Mouse (Mus musculus): ENCODE results near the gene Rnf19b. TPM values are rescaled to one million over a fixed set of nuclear protein-coding genes. Genes with fewer than 3 reads are reported as not detected.

Gene Rnf19b
- total and polyA plus RNA-seq, 3 experiments, result 75.3 to 104 (median 98.3) TPM

DNA sequence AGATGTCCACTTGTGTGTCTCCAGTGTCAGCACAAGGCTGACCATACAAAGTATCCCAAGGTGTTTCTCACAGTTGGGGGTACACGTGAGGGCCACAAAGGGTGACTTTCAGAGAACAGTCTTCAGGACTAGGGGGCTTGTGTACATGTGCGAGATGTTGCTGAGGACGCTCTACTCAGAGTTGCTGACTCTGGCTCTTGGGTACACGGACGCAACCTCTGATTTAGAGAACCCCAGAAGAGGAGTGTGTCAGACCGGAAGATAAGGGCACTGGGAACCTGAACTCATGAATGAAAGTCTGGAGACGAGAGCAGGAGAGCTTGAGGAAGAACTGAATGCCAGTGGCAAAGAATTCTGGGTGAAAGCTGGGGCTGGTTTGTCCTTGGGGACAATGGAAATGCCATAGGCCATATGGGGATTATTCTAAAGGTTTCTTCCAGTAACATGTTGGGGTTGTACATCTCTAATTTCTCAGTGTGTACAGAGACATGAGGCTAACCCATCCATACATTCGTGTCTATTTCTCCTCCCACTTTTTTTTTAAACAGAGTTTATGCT, 26.6 kb upstream of the Rnf19b start:
- DNase-seq (ENCODE audit: extremely low read depth), result peak; percentile 17
- TF ChIP-seq MXI1 (IDR thresholded peaks at IDR 0.05; ENCODE audit: low read depth, low read length) (no peak), POLR2A (IDR thresholded peaks at IDR 0.05; ENCODE audit: low read depth, low read length) (no peak), MAFK (IDR thresholded peaks at IDR 0.05; ENCODE audit: insufficient replicate concordance, low read length) (0 out of 2 replicates have a peak, but pooled peaks have one; percentile 12), CHD1 (IDR thresholded peaks at IDR 0.05; ENCODE audit: low read depth, low read length) (peak; percentile 48; the same call in 1 of the 2 replicates)
- in situ Hi-C loops (cut with MboI; ENCODE audit: low pct_ligation_motif_present, low pct_unique_long_range_greater_than_20kb, low sequenced_read_pairs) (loop anchor here (10.0 kb wide), 1 partner anchor 57 kb away; no protein-coding TSS in a partner anchor), dilution Hi-C loops (cut with MboI; ENCODE audit: extremely low pct_ligation_motif_present, extremely low pct_unique_long_range_greater_than_20kb, low sequenced_read_pairs) (no loop called here)
- Histone ChIP-seq H3K27ac (ENCODE audit: insufficient read depth, low read depth) (peak overlapping the region; percentile 99; the same call in 1 of the 2 replicates), H3K27me3 (replicated peaks) (no peaks in the 10 kb centered on the region), H3K9ac (ENCODE audit: insufficient read depth, low read depth) (peak overlapping the region; percentile 59; the same call in 1 of the 2 replicates), H3K9me3 (replicated peaks; ENCODE audit: low read length) (no peaks in the 10 kb centered on the region), H3K79me2 (replicated peaks; ENCODE audit: control insufficient read depth, extremely low read depth, insufficient read depth, poor library complexity, severe bottlenecking) (no peaks in the 10 kb centered on the region), H3K36me3 (replicated peaks in 1 of 2; ENCODE audit: control insufficient read depth in 1 of 2, insufficient read depth in 1 of 2, low read length in 1 of 2) (no peaks in the 10 kb centered on the region), H3K4me2 (ENCODE audit: insufficient read depth, low read depth, poor library complexity, severe bottlenecking) (peak overlapping the region; percentile 89; the same call in 1 of the 2 replicates), H3K4me1 (ENCODE audit: control insufficient read depth in 1 of 2, insufficient read depth in 2 of 2) (peaks cover 19 to 49% of the 10 kb centered on the region in 2 experiments), H3K4me3 (replicated peaks in 1 of 3; ENCODE audit: low read depth in 2 of 3, low read length in 2 of 3, poor library complexity in 1 of 3) (no peak overlapping the region)

DNA sequence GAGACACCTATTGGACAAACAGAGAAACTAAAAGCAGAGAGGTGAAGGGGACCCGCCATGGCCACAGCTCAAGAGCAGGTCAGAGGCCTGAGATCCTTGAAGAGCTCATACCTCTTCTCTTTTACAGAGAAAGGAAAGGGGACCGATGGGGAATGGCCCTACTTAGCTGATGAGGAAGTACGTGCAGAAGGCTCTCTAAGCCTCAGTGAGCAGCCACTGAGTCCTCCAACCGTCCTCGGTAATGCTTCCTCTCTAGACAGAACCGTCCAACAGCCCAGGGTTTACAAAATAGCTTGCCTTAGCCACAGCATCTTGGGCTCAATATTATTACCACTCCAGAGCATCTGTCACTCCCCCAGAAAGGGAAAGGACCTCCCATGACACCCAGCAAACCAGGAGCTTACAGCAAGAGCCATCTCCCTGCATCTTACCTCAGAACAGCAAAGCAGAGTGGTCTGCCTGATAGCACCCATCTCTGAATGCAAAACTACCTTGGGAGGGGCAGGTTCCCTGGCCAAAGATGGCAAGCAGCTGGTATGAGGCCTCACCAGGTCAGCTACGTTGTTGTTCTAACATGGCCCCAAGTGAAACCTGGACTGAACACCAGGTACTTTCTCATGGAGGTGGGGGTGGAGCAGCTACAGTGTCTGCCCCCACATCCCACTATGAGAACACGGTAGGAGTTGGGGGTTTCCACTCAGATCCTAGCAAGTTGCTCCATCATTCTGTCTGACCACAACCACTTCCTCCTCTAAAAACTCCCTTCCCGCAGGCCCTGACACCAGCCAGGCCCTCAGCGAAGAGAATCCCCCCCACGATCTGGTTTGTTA, 25.7 kb upstream of the Rnf19b start:
- Histone ChIP-seq H3K4me3 (replicated peaks in 1 of 3; ENCODE audit: low read depth in 2 of 3, low read length in 2 of 3, poor library complexity in 1 of 3) (peak overlapping the region; percentile 0 to 43 (median 30)), H3K27ac (ENCODE audit: insufficient read depth, low read depth) (peak overlapping the region; percentile 99), H3K4me2 (ENCODE audit: insufficient read depth, low read depth, poor library complexity, severe bottlenecking) (peak overlapping the region; percentile 89), H3K36me3 (replicated peaks in 1 of 2; ENCODE audit: control insufficient read depth in 1 of 2, insufficient read depth in 1 of 2, low read length in 1 of 2) (no peaks in the 10 kb centered on the region), H3K4me1 (ENCODE audit: control insufficient read depth in 1 of 2, insufficient read depth in 2 of 2) (peaks cover 19 to 52% of the 10 kb centered on the region in 2 experiments), H3K9me3 (replicated peaks; ENCODE audit: low read length) (no peaks in the 10 kb centered on the region), H3K27me3 (replicated peaks) (no peaks in the 10 kb centered on the region), H3K9ac (ENCODE audit: insufficient read depth, low read depth) (peak overlapping the region; percentile 59), H3K79me2 (replicated peaks; ENCODE audit: control insufficient read depth, extremely low read depth, insufficient read depth, poor library complexity, severe bottlenecking) (no peaks in the 10 kb centered on the region)
- in situ Hi-C loops (cut with MboI; ENCODE audit: low pct_ligation_motif_present, low pct_unique_long_range_greater_than_20kb, low sequenced_read_pairs), result loop anchor here (10.0 kb wide), 1 partner anchor 58 kb away; no protein-coding TSS in a partner anchor
- DNase-seq (ENCODE audit: extremely low read depth), result peak; percentile 92
- dilution Hi-C loops (cut with MboI; ENCODE audit: extremely low pct_ligation_motif_present, extremely low pct_unique_long_range_greater_than_20kb, low sequenced_read_pairs), result no loop called here
- TF ChIP-seq EP300 (IDR thresholded peaks at IDR 0.05; ENCODE audit: low read length) (peak; percentile 86), ETS1 (conservative IDR thresholded peaks at IDR 0.05; ENCODE audit: low read depth, low read length) (peak; percentile 89), KAT2A (IDR thresholded peaks at IDR 0.05; ENCODE audit: insufficient replicate concordance, low read length) (no peak), JUND (conservative IDR thresholded peaks at IDR 0.05; ENCODE audit: low read depth, low read length) (no peak; the same call in 1 of the 2 replicates), RCOR1 (conservative IDR thresholded peaks at IDR 0.05; ENCODE audit: low read depth, low read length) (peak; percentile 78; the same call in 1 of the 2 replicates), USF2 (conservative IDR thresholded peaks at IDR 0.05; ENCODE audit: low read depth, low read length) (no peak), SIN3A (IDR thresholded peaks at IDR 0.05; ENCODE audit: low read length) (peak; percentile 89), MAFK (IDR thresholded peaks at IDR 0.05; ENCODE audit: insufficient replicate concordance, low read length) (peak; percentile 76), TCF12 (IDR thresholded peaks at IDR 0.05; ENCODE audit: low read depth, low read length) (no peak; the same call in none of the 2 replicates), TBP (conservative IDR thresholded peaks at IDR 0.05; ENCODE audit: low read depth, low read length) (peak; percentile 80), JUN (IDR thresholded peaks at IDR 0.05; ENCODE audit: insufficient read depth, low read depth, low read length) (no peak), ZMIZ1 (IDR thresholded peaks at IDR 0.05; ENCODE audit: low read depth, low read length) (peak; percentile 43; the same call in 1 of the 2 replicates), MXI1 (IDR thresholded peaks at IDR 0.05; ENCODE audit: low read depth, low read length) (peak; percentile 60; the same call in 1 of the 2 replicates), E2F4 (IDR thresholded peaks at IDR 0.05; ENCODE audit: insufficient replicate concordance, low read depth, low read length) (no peak; the same call in 1 of the 2 replicates), NRF1 (IDR thresholded peaks at IDR 0.05; ENCODE audit: low read depth, low read length) (peak; percentile 41; the same call in 1 of the 2 replicates), SMC3 (IDR thresholded peaks at IDR 0.05; ENCODE audit: low read depth, low read length) (no peak; the same call in 1 of the 2 replicates), ZKSCAN1 (IDR thresholded peaks at IDR 0.05; ENCODE audit: borderline replicate concordance, low read depth, low read length) (no peak; the same call in 1 of the 2 replicates), ELF1 (IDR thresholded peaks at IDR 0.05; ENCODE audit: low read depth, low read length) (peak; percentile 65), BHLHE40 (IDR thresholded peaks at IDR 0.05; ENCODE audit: low read depth, low read length) (peak; percentile 84), ZNF384 (IDR thresholded peaks at IDR 0.05; ENCODE audit: low read depth, low read length) (no peak), CHD1 (IDR thresholded peaks at IDR 0.05; ENCODE audit: low read depth, low read length) (no peak; the same call in 1 of the 2 replicates), NELFE (IDR thresholded peaks at IDR 0.05; ENCODE audit: low read depth, low read length) (peak; percentile 62; the same call in 1 of the 2 replicates), ZC3H11A (IDR thresholded peaks at IDR 0.05; ENCODE audit: low read depth, low read length) (no peak), USF1 (IDR thresholded peaks at IDR 0.05; ENCODE audit: low read depth, low read length) (no peak), GABPA (IDR thresholded peaks at IDR 0.05; ENCODE audit: insufficient replicate concordance, low read depth, low read length) (no peak), UBTF (IDR thresholded peaks at IDR 0.05; ENCODE audit: low read depth, low read length) (no peak), IRF4 (IDR thresholded peaks at IDR 0.05; ENCODE audit: low read depth, low read length) (peak; percentile 94)

Measured in CH12.LX (cell line).